Mouse (Mus musculus) right cerebral cortex, postnatal 10 days (tissue): Measurements from ENCODE around the gene Cblb.

Experiments used
- DNase-seq, 2 experiments: peaks; one replicate each; pipeline ENCODE4 v3.0.0; 2021; ENCODE audit warnings: low spot score in 2 of 2

The Cblb gene

DNA sequence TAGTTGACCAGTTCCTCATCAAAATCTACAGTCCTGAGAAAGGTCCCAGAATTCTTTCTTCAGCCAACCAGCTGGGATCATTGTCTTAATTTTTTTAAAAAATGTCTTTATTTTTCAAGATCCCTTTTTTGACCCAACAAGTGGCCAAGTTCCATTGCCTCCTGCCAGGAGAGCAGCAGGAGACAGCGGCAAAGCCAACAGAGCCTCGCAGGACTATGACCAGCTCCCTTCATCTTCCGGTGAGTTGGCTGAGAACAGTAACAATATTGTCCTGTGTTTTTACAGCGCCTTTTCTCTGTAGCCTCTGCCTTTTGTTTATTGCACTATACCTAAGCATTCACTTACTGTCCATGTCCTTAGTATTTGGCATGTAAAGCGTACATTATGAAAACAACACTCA lies 163.0 kb downstream of the Cblb start:
- no peak for DNase-seq

DNA sequence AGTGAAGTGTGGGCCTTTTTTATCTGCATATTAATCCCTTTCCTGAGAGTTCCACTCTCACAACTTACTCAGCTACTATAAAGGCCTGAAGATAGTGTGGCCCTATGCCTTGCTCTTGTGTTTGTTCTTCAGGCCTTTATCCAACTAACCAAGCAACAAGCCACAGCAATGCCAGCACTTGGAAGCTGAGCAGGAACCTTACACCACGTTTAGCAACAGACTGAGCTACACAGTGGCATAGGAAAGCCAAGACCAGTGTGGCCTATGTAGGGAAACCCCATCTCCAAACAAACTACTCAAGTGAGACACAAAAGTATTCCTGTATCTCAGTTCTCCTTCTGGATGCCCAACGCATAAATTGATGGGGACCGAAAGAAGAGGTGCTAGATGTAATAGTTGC lies 163.8 kb downstream of the Cblb start:
- no peak for DNase-seq

DNA sequence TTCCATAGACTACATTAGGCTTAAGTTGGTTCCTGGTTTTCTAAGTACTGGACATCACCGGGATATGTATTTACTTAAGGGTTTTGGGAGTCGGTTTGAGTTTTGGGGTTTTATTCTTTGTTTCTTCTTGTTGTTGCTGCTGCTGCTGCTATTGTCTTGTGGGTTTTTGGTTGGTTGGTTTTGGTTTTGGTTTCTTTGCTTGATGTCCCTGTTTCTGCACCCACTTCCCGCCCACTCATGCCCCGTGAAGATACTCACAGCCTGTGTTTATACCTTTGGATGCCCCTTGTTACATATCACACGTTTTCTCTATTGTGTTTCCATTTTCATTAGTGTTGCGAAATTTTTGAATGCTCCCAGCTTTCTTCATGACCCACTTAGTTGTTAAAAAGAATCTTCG lies 169.1 kb downstream of the Cblb start:
- DNase-seq = no peak

DNA sequence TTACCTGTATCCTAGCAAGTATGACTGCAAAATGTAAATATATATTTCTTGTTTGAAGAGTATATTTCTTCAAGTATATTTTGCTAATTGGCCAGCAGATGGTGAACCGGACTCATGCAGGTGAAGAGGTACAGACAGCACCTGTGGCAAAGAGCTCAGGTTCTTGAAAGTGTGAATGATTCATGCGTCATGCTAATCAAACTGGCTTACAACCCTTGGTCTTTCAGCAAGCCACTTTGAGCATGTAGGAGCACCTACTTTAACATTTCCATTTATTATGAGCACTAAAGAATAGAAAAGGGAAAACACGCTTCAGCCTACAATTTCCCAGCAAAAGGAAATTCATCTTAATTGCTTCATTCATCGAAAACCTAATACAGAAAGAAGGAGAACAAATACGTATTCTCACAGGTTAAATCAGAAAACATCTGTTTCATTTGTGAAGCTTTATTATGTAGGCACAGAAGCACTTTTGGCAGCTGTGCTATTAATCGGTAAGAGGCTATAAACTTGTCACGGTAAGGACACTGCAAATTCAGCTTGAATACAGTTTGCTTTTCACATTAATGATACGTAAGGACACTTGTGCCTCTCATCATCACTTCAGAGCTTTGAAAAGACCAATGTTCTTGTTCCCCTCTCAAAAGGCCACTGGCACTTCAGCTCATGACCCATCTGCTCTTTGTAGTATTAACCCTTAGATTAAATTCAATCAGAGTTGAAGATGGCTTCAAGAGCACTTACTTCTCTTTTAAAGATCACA lies 180.0 kb downstream of the Cblb start:
- no peak for DNase-seq

DNA sequence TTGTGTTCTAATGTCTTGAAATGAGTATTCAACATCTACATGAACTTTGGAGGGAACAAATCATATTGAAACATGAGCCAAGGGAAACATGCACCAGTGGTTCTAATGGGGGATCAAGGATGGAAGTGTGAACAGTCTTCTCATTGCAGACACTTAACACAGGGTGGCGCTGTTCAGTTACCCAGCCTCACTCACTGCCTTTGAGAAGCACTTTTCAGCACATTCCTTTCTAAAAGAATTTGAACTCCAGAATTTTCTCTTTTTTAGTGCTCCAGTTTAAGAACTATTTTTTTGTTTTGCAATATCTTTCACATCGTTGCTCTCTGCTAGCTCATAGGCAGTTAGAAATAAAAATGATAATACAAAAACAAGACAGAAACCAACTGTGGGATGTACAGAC lies 188.0 kb downstream of the Cblb start:
- DNase-seq = peak in 1 of 2 experiments; percentile 43

DNA sequence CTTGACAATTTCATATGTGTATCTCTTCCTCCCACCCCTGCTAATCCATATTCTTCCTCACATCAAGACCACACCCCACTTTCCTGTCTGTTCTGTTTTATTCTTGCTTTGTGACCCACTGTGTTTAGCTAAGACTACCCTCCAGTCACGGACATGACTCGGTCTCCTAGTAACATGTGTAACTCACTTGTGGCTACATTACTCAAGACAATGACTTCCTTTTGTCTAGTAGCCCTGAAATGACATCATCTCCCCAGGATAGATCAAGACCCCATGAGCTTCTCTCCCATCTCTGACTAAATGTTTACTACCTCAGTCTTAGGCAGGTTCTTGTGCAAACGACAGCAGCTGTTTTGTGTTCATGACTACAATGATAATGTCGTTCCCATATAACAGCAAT lies 191.9 kb downstream of the Cblb start:
- no peak for DNase-seq

DNA sequence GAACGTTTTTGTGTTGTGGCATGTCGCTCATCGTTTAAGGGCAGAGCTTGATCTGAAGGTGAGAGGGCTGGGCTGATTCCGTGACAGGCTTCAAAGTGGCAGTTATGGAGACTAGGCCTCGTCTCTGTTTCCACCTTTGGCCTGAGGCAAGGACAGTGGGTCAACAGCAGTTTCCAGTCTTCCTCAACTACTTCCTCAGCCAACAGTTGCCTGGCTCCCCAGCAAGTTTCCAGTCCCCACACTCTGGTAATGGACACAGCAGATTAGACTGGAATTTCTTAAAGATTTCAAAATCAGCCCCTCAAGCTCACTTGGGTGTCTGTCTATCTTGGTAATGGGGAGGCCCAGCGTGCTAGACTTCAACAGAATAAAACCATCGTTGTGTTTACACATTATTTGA lies 198.4 kb downstream of the Cblb start:
- DNase-seq = no peak

DNA sequence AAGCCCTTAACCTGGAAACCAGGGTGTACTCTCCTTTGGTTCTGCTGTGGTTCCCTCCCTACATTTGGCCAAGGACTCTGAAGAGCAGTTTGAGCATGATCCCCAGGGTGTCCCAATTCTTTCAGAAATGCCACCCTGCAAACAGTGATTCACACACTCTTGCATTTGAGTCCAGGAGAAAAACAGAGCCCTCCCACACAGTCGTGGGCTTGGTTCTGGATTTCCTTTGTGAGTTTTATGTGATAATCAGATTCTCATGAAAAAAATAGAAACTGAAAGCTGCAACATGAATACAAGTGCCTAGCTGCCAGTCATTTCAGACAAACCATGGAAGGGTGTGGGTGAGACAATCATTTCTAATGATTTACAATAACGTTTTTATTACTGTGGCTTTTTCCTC lies 198.9 kb downstream of the Cblb start:
- DNase-seq = no peak

DNA sequence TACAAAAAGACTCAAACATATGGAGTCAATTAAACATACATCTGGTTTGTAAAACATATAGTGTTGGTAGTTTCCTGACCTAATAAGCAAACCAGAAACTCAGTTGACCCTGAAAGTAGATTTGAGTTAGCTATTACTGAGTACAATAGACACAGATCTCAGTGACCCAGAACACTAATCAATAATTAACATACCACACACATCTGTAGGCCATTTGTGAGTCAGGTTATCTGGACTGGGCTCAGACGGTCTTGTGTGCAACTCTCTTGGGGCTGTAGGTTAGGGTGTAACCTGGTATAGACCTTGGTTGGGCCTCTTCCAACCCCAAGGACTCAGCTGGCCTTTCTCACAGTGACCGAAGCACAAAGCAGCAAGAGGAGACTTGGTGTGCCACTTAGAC lies 211.1 kb downstream of the Cblb start:
- no peak for DNase-seq

DNA sequence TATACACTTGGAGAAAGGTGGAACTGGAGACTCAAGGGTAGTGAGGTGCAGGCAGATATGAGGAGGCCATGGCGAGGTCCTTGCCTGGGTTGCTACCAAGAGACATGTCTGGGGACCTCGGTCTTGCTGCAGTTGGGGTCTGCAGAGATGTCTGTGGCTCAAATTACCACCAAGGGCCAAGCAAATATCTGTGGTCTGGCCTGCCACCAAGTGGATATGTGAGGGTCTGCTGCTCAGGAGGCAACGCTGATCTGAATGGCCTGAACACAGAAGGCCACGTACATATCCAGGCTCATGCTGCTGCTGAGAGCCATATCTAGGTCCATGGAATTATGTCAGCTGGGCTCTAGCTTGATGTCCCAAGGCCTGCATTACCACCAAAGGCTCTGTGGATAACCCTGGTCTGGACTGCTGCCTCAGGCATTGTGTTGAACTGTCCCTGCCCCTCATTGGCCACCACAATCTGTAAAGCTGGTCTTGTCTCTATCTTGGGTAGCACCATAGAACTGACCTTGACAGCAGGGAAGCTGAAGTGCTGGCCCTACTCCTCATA lies 212.5 kb downstream of the Cblb start:
- DNase-seq = no peak

DNA sequence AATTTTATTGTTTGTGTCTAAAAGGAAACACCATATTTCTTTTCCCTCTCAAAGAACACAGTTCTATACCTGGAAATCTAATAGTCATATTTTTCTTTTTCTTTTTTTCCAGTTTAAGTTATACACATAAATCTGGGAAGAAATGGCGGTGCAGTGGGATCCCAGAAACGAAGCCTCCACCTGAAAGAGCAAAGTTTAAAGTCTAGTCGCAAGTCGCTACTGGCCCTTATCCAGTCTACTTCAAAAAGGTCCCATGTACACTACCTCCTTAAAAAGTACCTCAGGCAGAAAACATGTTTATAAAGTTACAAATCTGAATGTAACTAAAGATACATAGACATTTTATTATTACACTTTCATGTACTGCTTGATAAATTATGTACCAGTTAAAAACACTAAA lies 219.2 kb downstream of the Cblb start:
- no peak for DNase-seq

DNA sequence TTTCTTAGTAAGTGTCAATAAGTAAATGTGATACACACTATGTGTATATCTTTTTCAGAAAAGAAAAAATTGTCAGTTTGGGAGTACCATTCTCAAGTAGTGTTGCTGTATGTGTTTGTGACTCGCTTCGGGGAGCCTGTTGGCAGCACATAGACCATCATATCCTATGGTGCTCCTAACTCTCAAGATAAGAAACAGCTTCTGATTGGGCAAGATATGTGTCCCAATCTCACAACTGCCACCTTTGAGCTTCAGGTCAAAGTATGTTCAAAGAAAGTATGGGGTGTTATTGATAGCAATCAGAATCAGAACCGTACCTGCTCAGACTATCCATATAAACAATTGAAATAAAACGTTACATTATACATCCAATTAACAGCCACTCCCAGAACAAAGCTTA lies 219.9 kb downstream of the Cblb start:
- DNase-seq = no peak
